Mouse (Mus musculus) embryonic facial prominence, embryonic 11.5 days (tissue): ENCODE results near the gene Casp9. TPM values are rescaled to one million over a fixed set of nuclear protein-coding genes. Genes with fewer than 3 reads are reported as not detected.

ENCODE experiments used
- ATAC-seq: fragments of 200-750 bp; cut with Nextera tagmentation; replicated peaks from 2 replicates; pipeline ENCODE4 v1.8.0; 2017; ENCODE audit warnings: low read depth; ENCODE audit not compliant: insufficient number of reproducible peaks, low FRiP score, low TSS enrichment
- DNase-seq: peaks from one replicate; pipeline ENCODE4 v3.0.0-alpha.2; 2015; ENCODE audit warnings: low spot score
- H3K27ac ChIP-seq: fragments of 300-500 bp; sonication (generic); replicated peaks from 2 replicates; pipeline ENCODE4 v1.5.1; 2014; ENCODE audit warnings: mild to moderate bottlenecking, low read depth, low read length, control low read depth
- H3K27me3 ChIP-seq: fragments of 300-500 bp; sonication (generic); 2 replicates; pipeline ENCODE4 v1.6.1; 2014; ENCODE audit warnings: mild to moderate bottlenecking, low read length, moderate library complexity, mixed read lengths; ENCODE audit not compliant: control insufficient read depth, insufficient read depth
- H3K36me3 ChIP-seq: fragments of 300-500 bp; sonication (generic); replicated peaks from 2 replicates; pipeline ENCODE4 v1.6.1; 2014; ENCODE audit warnings: low read depth, mild to moderate bottlenecking, low read length, moderate library complexity, mixed read lengths; ENCODE audit not compliant: control insufficient read depth, insufficient read depth
- H3K4me1 ChIP-seq: fragments of 300-500 bp; sonication (generic); 2 replicates; pipeline ENCODE4 v1.6.1; 2014; ENCODE audit warnings: low read length, mixed read lengths; ENCODE audit not compliant: control insufficient read depth, insufficient read depth
- H3K4me2 ChIP-seq: fragments of 300-500 bp; sonication (generic); 2 replicates; pipeline ENCODE4 v1.6.1; 2014; ENCODE audit warnings: low read depth, mild to moderate bottlenecking, control low read depth, low read length, moderate library complexity
- H3K4me3 ChIP-seq: fragments of 300-500 bp; sonication (generic); 2 replicates; pipeline ENCODE4 v1.5.1; 2014; ENCODE audit warnings: low read depth, low read length, control low read depth
- H3K9ac ChIP-seq: fragments of 300-500 bp; sonication (generic); replicated peaks from 2 replicates; pipeline ENCODE4 v1.6.1; 2014; ENCODE audit warnings: mild to moderate bottlenecking, control low read depth, low read length
- H3K9me3 ChIP-seq: fragments of 300-500 bp; sonication (generic); replicated peaks from 2 replicates; pipeline ENCODE4 v1.6.1; 2016; ENCODE audit warnings: mild to moderate bottlenecking, low read length, inconsistent platforms, mixed read lengths; ENCODE audit not compliant: control insufficient read depth
- WGBS: fragments of 180-500 bp; shearing (Covaris S2); extraction: QIAGEN DNeasy Blood & Tissue Kit; methylation state at CpG from one replicate; pipeline ENCODE4 v1.1.7; 2014; 5-methylcytosine and 5-hydroxymethylcytosine counted together
- polyA plus RNA-seq: library from polyadenylated mRNA; unstranded; fragments of >200 nt; fragmentation: Nextera tagmentation; extraction: Ambion mirVana; gene quantifications from 2 replicates; pipeline ENCODE4 v1.2.1, GENCODE M21; 2014

Casp9 gene
- polyA plus RNA-seq, 1 experiment from 2014 or later: 13.3 TPM

DNA sequence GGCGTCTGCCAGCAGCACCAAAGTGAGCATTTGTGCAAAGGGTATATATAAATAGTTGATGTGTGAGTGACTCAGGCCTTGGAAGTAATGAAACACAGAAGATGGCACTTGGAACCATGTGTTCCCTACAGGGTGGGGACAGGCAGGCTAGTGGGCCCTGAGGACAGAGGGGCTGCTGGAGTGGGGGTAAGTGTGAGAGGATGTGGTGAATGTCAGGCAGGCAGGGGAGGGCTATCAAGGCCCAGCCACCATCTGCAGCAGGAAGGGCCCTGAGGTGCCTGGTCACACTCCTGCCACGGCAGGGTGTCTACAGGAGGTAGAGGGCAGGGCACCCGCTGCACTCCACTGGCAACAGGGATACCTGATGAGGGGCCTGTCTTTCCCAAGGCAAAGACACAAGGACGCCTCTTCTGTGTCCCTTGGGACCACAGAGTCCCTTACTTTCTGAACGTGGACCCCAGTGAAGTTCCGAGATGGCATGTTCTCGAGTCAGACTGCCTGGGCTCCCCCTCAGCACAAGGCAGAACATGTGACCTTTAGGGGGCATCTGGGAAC lies 70.4 kb downstream of the Casp9 start:
- Histone ChIP-seq H3K27ac (no peak overlapping the region), H3K27me3 (no peaks in the 10 kb centered on the region), H3K4me2 (no peak overlapping the region), H3K4me3 (no peak overlapping the region), H3K36me3 (no peaks in the 10 kb centered on the region; the same call in 1 of the 2 replicates), H3K9me3 (no peaks in the 10 kb centered on the region), H3K9ac (no peak overlapping the region), H3K4me1 (peaks cover 3% of the 10 kb centered on the region)
- 87% methylated on average over 7 of the region's 7 CpGs for WGBS
- DNase-seq (no peak), ATAC-seq (no peak)

DNA sequence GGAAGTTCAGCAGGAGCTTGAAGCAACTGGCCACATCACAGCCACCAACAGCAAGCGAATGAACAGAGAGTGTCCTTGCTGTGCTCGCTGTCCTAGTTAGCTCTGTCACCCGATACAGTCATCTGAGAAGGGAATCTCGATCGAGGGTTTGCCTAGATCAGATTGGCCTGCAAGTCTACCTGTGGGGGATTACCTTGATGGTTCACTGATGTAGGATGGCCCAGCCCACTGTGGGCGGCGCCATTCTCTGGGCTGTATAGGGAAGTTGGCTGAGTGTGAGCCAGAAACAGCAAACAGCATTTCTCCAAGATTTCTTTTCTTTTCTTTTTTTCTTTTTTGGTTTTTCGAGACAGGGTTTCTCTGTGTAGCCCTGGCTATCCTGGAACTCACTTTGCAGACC lies 71.1 kb downstream of the Casp9 start:
- H3K9me3 ChIP-seq: no peaks in the 10 kb centered on the region
- no peak overlapping the region for H3K9ac ChIP-seq
- no peak overlapping the region for H3K4me3 ChIP-seq
- H3K27ac ChIP-seq: no peak overlapping the region
- DNase-seq (no peak), ATAC-seq (no peak)
- no peaks in the 10 kb centered on the region; the same call in 1 of the 2 replicates for H3K36me3 ChIP-seq
- no peak overlapping the region for H3K4me2 ChIP-seq
- H3K4me1 ChIP-seq: peaks cover 3% of the 10 kb centered on the region
- H3K27me3 ChIP-seq: no peaks in the 10 kb centered on the region
- WGBS: 94% methylated on average over 8 of the region's 8 CpGs

DNA sequence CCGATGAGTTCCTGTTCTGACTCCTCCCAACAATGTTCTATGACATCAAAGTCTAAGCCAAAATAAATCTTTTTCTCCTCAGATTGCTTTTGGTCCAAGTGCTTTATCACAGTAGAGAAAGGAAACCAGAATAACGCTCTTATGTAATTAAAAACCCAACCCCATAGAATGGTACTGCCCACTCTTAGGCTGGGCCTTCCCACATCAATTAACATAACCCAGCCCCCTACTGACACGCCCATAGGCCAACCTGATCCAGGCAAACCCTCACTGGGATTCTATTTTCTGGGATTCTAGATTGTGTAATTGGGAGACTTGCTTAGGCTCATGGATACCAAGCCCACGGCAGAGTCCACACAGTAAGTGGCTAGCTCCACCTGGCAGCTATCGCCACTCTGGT lies 71.6 kb downstream of the Casp9 start:
- DNase-seq (no peak), ATAC-seq (no peak)
- Histone ChIP-seq H3K36me3 (no peaks in the 10 kb centered on the region; the same call in 1 of the 2 replicates), H3K4me2 (no peak overlapping the region), H3K4me3 (no peak overlapping the region), H3K9me3 (no peaks in the 10 kb centered on the region), H3K4me1 (peaks cover 3% of the 10 kb centered on the region), H3K27ac (no peak overlapping the region), H3K27me3 (no peaks in the 10 kb centered on the region), H3K9ac (no peak overlapping the region)
- WGBS: 92% methylated on average over 5 of the region's 5 CpGs

Other genes starting within 250 kb of the Casp9 start
- gene Fblim1, start 187.5 kb upstream of the Casp9 start, polyA plus RNA-seq: 59.3 and 61.3 TPM in 2 replicates
- gene Tmem82, start 175.0 kb upstream of the Casp9 start, polyA plus RNA-seq: 0.17 and 0.42 TPM in 2 replicates
- not detected in 2 replicates for gene Slc25a34, start 169.8 kb upstream of the Casp9 start, polyA plus RNA-seq
- 2.9 and 3.5 TPM in 2 replicates for gene Plekhm2, start 128.7 kb upstream of the Casp9 start, polyA plus RNA-seq
- 3.2 TPM in 1 of 2 replicates, not detected in the other for gene Rsc1a1, start 108.0 kb upstream of the Casp9 start, polyA plus RNA-seq
- gene Ddi2, start 70.2 kb upstream of the Casp9 start, polyA plus RNA-seq: 17.9 and 19.8 TPM in 2 replicates
- 0.20 TPM in 1 of 2 replicates, not detected in the other for gene Agmat, start 46.9 kb upstream of the Casp9 start, polyA plus RNA-seq
- 4.0 and 4.3 TPM in 2 replicates for gene Dnajc16, start 2.7 kb upstream of the Casp9 start, polyA plus RNA-seq
- gene Cela2a, start 32.5 kb downstream of the Casp9 start, polyA plus RNA-seq: not detected in 2 replicates
- not detected in 2 replicates for gene Ctrc, start 52.7 kb downstream of the Casp9 start, polyA plus RNA-seq
- 18.2 and 19.1 TPM in 2 replicates for gene Efhd2, start 81.3 kb downstream of the Casp9 start, polyA plus RNA-seq
- gene Fhad1, start 221.5 kb downstream of the Casp9 start, polyA plus RNA-seq: 0.68 and 0.94 TPM in 2 replicates